Mouse (Mus musculus) megakaryocyte, adult 5-6 weeks (primary cell): ENCODE results near the gene Ppie. TPM values are rescaled to one million over a fixed set of nuclear protein-coding genes. Genes with fewer than 3 reads are reported as not detected.
A peak's percentile ranks its signal among the peaks of the same experiment; 100 is the strongest.
"Not testable (repeated sequence)": the region's sequence is repeated elsewhere in the genome, so short reads cannot be mapped to it uniquely, and the experiment has no call there.

Source experiments
- ATAC-seq: 2 replicates; pipeline ENCODE4 v1.8.0; 2016; ENCODE audit warnings: mild to moderate bottlenecking, inconsistent platforms; ENCODE audit not compliant: poor library complexity, severe bottlenecking
- total RNA-seq, 2 experiments: library from RNA; stranded (forward) in 1 of 2; stranded (reverse) in 1 of 2; fragments of 153-499, 151-499 nt in 1 of 2; fragments of 221-1000, 200-1000 nt in 1 of 2; gene quantifications; 2 replicates each; pipeline versions ENCODE4 v1.2.3 to v1.2.4; 2015 to 2017

The Ppie gene
- total RNA-seq (2015) (20.0 and 21.0 TPM in 2 replicates), total RNA-seq (2017) (27.3 and 29.8 TPM in 2 replicates)

DNA sequence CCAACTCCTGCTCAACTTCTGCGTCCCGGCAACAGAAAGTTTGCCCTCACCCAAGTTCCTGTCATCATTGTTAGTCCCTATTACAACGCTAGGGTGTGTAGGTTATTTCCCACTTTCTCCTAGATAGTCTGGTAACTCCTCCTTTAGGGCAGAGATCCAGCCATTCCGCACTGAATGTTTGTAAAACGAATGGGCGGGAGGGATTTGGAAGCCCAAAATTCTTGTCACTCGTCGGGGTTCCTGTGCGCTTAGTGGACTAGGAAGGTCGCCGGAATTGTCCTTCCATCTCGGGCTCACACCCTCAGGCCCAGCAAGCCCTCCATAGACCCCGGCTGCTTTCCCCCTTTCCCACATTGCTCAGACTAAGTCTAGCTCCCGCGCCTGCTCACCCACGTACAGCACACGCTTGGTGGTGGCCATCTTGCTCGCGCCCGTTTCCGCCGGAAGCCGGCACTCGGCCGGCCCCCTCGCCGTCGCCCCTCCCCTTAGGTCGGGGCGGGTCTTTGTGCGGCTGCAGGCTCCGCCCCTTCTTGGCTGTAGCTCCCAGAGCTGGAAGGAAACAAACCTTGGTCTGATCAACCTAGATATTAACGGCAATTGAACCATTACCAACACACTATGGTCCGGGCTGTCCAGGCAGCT is at the start of gene Ppie:
Gene Ppie, minus strand, starts transcription at position 439 of the 642 bp plus-strand sequence.
- peak; percentile 99 for ATAC-seq

- no peak for ATAC-seq
Measured at GRCm38 (mm10) chr4:123184816-123185215, 45.1 kb upstream of the Ppie start.

DNA sequence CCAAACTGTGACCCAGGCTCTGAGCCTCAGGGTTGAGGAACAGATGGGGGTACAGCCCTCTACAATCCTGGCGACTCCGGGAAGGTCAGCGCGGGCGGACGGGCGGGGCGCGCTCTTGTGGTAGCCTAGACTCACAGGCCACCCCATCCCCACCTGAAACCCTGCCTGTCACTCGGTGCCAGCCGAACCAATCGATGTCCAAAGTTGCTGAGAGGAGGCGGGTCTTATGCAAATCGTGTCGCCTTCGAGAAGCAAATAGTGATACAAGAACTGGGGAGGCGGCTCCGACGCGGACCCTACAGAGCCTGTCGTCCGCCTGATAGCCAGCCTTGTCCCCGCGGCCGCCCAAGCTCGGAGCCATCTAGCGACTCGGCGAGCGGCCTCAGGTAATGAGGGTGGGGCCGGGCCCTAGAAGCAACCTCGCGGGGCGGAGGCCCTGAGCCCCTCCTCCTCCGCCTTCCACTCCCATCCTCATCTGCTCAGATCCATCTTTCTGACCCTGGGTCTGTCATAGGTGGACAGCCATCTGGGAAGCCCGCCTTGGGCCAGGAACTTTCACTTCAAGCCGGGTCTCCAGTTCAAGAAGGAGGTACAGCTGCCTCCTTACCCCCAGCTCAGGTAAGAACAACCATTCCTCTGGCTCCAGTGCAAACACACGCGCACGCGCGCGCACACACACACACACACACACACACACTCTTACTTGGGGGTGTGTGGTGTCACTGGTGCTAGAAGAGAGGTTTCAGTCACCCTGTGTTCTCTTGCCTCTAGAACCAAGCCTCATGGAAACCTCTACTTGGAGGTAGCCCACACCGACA is 43.7 kb upstream of the Ppie start:
- peak; percentile 56 for ATAC-seq

- no peak for ATAC-seq
Measured at GRCm38 (mm10) chr4:123182328-123183238, 42.8 kb upstream of the Ppie start, which contains the start of gene Hpcal4. Gene Hpcal4 (plus strand): TSS chr4:123183227.

GRCm38 (mm10) chr4:123171811-123172210 is 32.1 kb upstream of the Ppie start:
- no peak for ATAC-seq

GRCm38 (mm10) chr4:123164157-123164556 is 24.4 kb upstream of the Ppie start:
- no peak for ATAC-seq

DNA sequence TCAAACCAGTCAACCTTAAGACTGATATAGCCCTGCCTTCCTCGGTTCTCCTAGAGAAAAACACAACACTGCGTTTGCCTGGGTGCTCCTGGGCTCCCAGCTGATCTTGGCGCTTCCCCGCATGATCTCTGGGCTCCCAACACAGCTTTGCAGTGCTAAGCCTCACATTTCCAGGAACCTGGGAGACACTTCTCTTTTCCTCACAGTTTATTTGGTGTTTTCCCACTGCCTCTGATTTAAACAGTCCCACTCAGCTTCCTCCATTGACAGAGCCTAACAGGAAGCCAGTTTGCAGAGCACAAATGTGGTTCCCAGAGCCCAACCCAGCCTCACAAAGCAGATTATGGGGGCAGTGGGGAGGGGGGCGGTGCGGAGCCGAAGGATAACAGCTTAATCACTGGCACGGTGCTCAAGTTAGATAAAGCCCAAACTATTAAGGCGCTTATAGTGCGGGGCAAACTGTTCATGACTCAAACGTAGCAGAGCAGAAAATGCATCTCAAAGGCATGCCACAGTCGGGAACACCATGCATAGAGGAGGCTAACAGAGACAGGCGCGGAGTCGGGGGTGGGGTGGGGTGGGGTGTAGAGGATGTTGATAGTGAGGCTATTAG is 22.7 kb upstream of the Ppie start:
- no peak for ATAC-seq

- ATAC-seq = not testable (repeated sequence)
Measured at GRCm38 (mm10) chr4:123161251-123161650, 21.5 kb upstream of the Ppie start.

GRCm38 (mm10) chr4:123160571-123160970 is 20.8 kb upstream of the Ppie start:
- ATAC-seq = no peak

DNA sequence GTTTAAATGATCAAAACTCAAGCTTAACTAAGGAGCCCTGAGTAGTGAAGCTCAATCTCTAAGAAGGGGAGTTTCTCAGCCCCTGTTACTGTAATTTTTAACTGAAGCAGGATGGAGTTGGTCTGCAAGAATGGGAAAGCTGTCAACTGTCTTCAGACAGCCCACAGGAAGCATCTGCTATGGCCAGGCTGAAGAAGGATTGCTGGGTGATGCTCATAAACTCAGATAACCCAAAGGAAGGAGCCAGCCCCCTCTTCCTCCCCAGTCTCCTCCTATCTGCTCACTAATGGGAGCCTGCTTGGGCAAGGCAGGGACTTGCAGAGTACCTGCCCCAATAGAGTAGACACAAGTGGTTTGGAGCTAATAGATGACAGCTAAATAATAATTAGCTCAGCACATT is 16.1 kb upstream of the Ppie start:
- no peak for ATAC-seq

DNA sequence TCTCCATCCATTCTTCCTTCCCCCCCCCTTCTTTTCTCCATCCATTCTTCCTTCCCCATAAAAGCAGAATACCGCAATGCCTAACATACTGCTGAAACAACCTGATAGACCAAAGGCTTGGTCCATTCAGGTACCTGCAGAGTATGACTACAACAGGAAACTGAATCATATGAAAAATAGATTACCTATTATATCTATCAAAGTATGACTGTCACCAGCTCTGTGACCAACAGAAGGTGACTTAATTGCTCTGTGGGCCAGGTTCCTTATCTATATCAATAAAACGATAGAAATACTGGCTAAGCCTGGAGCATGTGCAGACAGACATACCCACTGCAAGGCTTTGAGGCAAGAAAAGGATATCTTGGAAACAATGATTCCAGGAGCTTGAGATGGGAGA is 15.7 kb upstream of the Ppie start:
- ATAC-seq = no peak

DNA sequence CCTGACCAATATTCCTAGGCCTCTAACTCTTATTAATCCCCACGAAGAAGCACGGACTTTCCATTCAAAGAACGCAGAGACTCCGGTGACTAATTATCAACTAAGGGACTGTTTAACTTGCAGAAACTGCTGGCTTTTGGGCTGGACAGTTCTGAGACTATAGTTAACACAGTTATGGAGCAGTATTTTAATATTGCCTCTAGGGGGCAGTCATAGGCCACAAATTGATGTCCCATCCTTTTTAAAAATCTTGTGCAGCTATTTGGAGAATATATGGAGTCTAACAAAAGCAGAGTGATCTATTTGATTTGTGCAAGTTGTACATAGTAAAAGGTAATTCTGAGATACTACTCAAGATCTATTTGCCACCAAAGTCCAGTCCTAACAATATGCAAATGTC is 15.3 kb upstream of the Ppie start:
- no peak for ATAC-seq

DNA sequence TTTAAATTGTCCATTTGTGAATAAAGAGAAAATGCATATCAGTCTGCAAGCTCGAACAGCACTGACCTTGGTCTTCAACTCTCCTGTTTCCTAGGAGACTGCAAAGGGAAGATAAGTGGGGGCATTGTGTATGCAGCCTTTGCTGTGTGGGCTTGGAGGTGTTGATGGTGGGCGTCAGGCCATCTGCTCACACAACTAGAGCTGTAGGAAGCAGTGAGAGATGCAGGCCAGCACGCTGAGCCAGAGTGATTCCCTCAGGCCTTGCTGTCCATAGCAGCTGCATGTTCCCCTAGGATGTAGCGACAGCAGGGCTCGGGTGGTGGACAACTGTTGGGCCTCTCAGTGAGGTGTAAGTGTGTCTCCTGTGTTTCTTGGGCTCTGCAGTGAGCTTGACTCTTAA is 13.2 kb upstream of the Ppie start:
- ATAC-seq = no peak

GRCm38 (mm10) chr4:123152003-123152402 is 12.3 kb upstream of the Ppie start:
- ATAC-seq = no peak

DNA sequence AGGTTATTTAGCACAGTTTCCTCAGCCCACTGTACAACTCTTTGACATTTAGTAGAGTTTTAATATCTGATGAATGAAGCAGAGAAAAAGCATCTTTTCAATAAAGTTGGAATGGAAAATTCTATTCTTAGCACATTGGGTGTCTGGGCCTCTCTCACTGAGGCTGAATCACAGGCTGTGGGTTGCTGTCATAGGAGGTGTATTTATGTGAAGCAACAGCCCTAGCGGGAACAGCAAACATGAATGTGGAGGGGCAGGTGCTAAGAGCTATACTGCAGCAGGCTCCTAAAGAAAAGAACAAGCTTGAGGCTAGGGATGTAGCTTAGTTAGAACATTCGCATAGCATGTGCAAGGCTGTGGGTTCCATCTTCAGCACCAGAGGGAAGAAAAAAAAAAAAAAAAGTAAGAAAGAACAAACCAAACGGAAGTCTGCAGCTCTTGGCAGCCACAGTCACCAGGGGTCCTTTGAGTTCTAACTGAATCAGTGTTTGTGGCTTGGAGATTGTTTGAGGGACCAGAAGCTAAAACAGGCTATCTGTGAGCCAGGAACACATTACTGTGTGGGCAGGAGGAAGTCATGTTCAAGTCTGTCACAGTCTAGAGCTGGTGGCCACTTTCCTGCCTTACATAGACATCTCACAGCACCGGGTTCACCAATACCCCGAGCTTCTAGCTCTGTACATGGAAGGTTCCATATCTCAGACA is 7.8 kb upstream of the Ppie start:
- no peak for ATAC-seq

DNA sequence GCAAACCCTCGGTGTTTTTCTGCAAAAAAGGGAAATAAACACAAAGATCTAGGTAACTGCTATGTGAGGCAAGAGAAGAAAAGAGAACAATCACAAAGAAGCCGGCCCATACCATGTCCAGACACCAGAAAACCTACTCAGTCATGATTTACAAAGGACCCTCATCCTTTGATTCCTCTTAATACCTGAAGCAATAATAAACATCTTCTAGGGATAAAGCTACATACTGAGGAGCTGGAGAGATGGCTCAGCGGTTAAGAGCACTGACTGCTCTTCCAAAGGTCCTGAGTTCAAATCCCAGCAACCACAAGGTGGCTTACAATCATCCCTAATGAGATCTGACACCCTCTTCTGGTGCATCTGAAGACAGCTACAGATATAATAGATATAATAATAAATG is 2.2 kb downstream of the Ppie start:
- no peak for ATAC-seq

GRCm38 (mm10) chr4:123127051-123127450 is 12.7 kb downstream of the Ppie start:
- no peak for ATAC-seq

GRCm38 (mm10) chr4:123126626-123127025 is 13.1 kb downstream of the Ppie start:
- ATAC-seq = no peak

DNA sequence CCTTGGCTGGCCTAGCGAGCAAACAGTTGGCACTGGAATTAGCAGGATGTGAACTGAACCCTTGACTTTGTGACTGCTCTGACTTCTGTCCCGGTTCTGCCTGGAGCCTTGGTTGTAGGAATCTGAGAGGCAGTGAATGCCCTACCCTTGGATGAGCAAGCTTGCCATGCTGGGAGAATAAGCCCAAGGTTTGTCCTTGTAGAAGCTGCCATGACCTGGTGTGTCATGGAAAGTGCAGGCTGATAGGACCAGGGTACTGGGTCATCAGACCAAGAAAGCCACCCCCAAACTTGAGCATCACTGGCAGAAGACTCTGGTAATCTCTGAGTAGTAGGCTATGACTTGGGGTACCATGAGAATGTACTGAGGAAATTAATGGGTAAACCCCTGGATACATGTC is 18.5 kb downstream of the Ppie start:
- no peak for ATAC-seq

- ATAC-seq = not testable (repeated sequence)
Measured at GRCm38 (mm10) chr4:123116640-123117039, 23.1 kb downstream of the Ppie start.
